Mouse (Mus musculus) 3T3-L1 (cell line): ENCODE data around the gene Bloc1s2.

ENCODE experiments used
- DNase-seq: peaks from one replicate; pipeline ENCODE4 v3.0.0-alpha.2; 2015; ENCODE audit warnings: low read depth, low spot score

Gene Bloc1s2

DNA sequence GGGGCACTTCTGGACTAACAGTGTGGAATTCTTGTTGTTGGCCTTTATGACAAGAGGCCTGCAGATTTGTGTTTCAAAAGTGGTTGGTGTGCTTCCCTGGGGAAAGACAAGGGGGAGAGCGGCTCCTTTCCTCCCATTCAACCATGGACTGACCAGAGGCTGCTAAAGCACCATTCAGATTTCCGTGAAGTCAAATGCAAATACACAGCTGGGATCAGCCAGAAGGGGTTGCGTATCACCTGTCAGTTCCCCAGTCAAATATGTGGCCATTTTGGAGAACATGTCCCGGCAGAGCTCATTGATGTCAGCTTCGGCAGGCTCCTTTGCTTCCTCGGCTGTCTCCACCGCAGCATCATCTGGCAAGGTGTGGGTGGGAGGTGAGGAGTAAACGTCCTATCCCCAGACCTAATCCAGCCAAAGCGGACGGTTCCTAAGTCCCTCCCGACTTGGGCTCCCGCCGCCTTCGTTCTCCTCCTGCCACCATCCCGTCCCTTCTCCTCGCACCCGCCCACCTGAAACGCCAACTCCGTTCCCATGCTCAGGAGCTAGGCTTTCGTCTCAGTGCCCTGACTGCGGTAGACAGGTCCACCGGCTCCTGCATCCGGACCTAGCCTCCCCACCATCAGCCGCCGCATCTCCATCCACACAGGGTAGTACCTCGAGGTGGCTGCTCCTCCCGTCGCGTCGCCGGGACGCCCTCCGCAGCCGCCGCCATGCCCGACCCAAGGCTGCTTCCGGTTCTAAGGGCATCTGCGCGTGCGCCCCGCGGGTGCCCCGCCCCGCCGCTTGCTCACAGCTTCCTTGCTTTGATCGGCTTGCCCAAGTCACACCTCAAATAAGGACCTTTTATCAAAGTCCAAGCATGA lies at the start of gene Bloc1s2:
TSS of gene Bloc1s2 (minus strand) at position 745 of the 866 bp plus-strand sequence.
- peak; percentile 83 for DNase-seq

DNA sequence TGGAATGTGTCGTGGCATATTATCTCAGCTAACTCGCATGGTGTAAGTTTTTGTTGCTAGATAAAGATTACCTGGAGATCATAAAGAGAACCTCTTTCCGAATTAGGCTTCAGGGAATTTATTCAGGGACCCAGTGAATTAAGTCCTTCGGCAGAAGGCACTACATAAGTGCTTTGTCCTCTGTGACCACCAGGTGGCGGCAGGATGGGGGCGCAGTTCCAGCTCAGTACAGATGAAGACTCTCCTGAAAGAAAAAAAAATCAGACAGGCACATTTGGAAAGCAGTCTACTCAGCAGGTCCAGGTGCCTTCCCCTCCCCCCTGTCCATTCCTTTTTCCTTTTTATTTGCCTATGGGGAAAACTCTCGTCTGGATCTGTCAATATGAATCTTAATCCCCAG lies 48.9 kb upstream of the Bloc1s2 start:
- peak; percentile 75 for DNase-seq

DNA sequence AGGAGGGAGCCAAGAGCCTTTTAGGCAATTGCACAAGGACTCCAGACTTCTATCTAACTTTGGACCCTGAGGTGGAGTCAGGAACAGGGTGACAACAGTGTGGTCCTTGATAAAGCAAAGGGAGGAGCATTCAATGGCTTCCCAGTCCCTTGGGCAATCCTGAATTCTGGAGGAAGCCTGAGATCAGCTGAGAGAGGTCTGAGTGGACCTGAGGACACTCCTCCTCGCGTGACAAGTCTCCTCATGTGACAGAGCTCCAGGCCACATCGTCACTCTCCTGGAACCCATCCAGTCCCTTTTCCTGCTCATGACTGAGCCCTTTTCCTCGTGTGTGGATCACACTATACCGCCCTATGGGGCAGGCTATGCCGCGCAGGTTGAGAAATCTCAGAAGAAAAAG lies 47.7 kb upstream of the Bloc1s2 start:
- no peak for DNase-seq

DNA sequence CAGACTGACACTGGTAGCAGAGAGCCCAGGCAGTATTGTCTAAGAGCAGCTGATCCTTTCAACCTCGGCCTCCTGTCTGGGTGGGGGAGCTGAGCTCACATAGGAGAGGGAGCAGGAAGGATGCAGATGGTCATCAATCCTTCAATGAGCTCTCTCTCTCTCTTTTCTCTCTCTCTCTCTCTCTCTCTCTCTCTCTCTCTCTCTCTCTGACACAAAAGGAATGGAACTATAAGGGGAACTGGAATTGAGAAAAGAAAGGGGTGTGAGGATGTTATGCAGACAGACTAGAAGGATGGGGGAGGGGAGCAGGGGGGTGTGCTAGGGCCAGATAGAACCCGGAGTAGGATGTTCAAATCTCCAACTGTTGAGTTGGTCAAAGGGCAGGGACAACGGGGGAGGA lies 46.1 kb upstream of the Bloc1s2 start, which contains the start of gene Pkd2l1:
TSS of gene Pkd2l1 (minus strand) at position 101 of the 400 bp plus-strand sequence.
- DNase-seq: no peak

DNA sequence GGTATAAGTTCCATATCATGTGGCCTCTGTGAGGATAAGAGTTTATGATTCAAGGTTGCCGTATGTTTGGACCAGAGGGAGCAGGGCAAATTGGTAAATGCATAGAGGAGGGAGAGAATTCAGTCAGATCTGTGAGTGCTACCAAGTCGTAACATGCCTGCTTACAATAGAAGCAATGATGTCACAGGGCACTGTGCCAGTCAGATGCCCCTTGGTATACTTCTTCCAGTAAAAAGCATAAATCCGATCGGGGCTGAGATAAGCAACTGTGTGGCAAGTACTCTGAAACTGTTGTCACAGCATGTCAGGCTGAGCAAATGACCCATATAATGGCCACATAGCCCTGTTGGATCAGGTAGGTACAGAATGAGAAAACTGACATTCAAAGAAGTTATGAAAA lies 42.8 kb upstream of the Bloc1s2 start:
- no peak for DNase-seq

DNA sequence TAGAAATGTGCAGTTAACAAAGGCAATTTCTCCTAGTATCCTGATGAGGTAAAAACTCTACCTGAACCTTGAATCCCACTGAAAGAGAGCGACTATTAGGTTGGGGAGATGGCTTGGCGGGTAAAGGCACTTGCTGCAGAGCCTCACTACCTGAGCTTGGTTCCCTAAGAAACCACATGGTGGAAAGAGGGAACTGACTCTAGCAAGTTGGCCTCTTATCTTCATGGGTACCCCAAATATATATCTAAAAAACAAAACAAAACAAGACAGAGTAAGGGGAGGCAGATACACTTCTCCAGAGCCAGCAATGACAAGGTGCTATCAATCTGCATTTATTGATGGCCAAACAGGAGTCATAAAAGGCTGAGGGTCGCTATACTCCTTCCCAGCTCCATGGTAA lies 37.7 kb upstream of the Bloc1s2 start:
- no peak for DNase-seq

DNA sequence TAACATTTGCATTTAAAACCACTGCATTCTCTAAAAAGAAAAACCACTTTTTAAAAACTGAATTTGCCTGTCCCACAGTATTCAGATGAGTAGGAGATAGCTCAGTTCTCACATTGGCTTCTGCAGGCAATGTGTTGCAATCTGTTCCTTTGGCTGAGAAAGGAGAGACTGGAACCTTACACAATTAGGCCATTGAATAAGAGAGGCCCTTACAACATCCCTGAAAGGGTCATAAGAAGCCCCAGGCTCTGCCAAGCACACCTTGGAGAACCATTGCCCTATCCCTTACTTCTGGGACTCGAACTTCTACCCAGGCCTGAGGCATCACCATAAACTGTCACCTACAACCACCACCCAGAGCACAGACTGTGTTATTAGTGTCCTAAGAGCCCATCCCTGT lies 34.3 kb upstream of the Bloc1s2 start:
- DNase-seq: no peak

DNA sequence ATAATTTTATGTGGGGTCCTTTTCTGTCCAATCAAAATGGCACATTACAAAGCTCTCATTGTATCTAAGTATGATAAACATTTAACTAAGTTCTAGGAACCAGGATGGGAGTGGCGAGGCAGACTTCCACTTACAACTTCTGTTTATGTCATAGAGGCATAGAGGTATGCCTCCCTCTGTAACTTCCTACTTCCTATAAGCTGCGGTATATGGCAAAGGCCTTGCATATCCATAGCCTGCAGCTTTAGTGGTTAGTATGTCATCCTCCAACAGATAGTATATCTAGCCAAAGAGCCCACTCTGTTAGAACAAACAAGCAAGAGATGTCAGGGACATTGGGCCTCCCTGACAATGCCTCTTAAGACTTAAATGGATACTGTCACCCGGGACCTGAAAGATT lies 30.5 kb upstream of the Bloc1s2 start:
- DNase-seq: no peak

DNA sequence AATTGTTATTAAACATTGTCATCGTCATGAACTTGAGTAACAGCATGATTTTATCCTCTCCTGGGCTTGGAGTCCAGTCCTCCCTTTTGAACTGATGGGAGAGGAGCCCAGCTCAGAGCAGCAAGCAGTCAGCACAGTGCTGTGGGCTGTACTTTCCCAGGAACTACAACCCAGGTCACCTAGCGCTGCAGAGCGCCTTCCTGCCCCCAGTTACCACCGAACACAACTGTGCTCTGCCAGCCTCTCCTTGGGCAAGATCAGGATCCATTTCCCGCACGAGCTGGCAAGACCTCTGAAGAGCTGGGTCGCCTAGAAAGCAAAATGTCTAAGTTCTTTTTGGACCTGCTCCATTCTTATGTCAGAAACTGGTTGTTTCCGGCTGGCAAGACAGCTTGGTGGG lies 28.6 kb upstream of the Bloc1s2 start:
- no peak for DNase-seq

DNA sequence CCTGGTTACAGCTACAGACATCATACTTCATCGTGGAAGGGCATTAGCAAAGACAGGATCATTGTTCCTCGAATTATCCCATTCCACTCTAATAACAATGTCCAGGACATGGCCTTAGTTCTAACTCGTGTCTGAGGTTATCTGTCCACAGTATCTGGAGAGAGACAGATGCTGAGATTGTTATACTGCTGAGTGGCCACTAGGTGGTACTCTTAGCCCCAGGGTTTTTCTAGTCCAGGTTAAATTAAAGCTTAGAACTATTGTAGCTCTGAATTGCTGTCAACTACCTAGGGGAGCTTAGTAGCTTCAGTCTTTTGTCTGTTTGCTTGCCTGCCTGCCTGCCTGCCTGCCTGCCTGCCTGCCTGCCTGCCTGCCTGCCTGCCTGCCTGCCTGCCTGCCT lies 15.3 kb upstream of the Bloc1s2 start:
- DNase-seq: peak; percentile 62

DNA sequence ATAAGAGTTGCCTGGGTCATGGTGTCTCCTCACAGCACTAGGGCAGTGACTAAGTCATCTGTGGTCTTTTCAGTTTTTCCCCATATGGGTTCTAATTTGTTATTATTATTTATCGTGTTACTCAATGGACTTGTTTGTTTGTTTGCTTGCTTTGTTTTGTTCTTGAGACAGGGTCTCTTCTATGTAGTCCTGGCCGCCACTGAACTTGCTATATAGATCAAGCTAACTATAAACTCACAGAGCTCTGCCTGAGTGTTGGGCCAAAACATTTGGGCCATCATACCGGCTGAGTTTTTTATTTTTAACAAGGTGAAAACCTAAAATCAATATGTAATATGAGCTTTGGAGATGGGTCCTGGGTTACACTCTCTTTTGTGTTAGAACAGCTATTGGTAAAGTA lies 13.1 kb upstream of the Bloc1s2 start:
- no peak for DNase-seq

DNA sequence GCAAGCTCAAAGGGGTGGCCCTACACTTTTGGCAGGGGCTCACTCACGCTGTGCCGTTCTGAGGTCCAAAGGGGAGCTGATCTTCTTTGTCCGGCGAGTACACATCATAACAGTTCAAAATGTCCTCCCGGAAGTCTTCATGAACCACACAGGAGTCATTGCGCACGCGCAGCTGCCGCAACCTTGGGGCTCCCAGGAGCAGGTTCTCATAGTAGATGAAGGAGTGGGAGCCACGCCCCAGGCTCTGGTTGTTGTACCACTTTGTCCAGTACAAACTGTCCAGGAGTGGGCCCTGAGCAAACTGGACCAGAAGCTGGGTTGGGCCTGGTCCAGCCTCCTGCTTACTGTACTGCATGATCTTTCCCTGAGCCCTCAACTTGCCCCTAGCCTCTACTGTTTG lies 10.8 kb upstream of the Bloc1s2 start:
- no peak for DNase-seq

DNA sequence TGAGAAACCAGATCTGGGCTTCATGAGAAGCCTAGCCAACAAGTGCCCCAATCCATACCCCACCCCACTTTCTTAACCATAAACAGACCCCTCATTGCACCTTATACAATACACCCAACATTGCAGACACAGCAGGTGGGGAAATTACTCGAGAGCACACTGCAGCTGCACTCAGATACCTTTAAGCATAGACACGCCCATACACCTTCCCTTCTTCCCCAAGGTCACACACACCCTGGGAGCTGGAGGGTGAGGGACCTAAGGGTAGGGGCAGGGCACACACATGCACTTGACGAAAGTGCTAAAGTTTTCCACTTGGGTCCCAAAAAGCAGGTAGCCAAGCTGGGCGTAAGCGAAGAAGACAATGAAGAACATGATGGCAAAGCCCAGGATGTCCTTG lies 7.5 kb upstream of the Bloc1s2 start:
- no peak for DNase-seq

DNA sequence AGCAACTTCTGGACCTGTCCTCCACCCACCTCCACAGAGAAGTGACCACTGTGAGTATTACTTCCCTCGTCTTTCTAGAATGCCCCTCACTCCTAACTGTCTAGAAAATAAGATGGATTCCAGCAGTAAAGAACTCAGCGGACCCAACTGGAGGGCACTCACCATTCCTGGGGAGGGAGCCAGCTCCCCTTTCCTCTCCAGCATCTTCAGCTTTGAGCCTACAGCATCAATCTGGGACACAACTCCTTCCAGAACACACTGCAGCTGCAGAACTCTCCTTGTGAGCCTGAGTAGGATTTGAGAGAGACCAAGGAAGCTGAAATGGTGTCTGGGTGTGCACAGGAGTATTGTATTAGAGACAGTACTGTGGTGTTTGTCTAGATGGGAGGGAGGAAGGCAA lies 2.7 kb upstream of the Bloc1s2 start:
- no peak for DNase-seq

DNA sequence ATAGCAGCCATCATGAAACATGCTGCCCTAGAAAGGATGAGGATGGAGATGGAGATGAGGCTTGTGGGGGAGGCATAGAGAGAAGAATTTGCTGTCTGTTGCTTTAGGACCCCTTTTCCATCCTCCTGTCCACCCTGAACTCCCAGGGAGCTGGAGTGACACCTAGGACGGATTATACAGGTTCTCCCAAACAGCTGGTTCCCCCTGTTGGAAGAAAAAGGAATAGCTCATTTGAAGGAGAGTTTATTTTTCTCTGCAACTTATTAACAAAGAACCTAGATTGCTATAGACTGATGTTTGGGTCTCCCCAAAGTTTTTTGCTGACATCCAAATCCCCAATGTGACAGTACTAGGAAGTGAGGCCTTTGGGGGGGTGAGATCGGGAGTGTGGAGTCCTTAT lies 2.1 kb upstream of the Bloc1s2 start:
- DNase-seq: no peak

DNA sequence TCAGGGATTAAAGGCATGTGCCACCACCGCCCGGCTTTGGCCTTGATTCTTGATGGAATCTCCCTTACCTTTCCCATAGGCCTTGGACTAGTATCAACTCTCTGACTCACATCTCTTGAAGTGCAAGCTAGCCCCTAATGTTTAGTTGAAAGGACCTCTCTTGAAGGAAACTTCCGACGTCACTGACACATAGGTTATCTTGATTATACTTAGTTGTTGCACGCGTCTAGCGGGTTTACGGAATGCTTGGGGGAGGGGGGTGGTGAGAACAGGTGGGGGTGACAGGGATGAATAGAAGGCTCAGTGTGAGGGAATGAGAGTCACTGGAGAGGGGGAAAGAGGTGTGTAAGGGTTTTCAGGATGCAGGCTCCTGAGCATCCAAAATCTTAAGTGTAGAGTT lies 705 bp upstream of the Bloc1s2 start:
- DNase-seq: peak; percentile 33

DNA sequence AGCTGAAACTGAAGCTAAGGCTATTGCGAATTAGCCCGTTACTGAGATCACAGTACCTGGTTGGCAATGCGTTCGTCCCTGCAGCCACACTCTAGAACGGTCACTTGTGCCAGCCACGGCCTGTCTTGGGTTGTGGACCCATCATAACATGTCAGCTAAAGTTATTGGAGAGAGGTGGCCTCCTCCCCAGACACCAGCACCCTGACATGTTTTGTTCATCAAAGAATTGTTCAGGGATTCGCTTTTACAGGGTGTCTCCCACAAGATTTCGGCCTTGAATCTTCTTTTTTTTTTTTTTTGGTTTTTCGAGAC lies 278 bp upstream of the Bloc1s2 start:
- DNase-seq: no peak

DNA sequence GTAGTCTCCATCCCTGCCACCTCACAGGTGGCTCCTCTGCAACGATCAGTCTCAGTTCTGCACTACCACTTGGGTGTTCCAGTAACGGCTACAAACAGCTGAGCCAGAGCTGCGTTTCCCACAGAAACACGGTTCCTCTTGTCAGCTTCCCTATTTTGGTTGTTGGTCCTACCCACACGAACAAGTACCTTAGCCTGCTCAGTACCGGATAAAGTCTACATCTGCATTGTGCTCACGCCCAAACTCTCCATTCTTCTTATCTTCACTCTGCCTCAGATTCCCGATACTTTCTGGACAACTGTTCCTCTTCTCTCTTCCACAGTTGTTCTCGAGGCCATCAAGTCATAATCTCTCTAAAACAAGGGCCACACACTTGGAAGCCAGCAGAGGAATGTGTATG lies 1.9 kb downstream of the Bloc1s2 start:
- no peak for DNase-seq

DNA sequence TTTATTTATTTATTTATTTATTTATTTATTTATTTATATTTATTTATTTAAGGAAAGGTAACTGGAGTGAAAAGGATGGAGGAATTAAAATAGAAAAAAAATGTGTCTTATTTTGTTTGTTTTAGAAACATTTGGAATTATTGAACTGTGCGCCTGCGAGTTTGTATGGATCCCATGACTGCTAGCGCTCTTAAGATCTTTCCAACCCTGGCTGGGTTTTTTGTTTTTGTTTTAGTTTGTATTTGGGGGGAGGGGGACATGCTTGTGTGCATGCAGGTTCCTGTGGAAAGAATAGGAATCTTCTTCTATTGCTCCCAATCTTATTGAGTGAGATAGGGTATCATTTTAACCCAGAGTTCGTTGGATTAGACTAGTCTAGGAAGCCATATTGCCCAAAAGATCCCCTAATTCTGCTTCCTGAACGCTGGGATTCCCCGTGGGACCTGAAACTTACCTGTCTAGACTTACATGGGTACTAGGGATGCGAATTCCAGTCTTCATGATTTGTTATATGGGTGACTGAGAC lies 10.2 kb downstream of the Bloc1s2 start:
- peak; percentile 22 for DNase-seq

DNA sequence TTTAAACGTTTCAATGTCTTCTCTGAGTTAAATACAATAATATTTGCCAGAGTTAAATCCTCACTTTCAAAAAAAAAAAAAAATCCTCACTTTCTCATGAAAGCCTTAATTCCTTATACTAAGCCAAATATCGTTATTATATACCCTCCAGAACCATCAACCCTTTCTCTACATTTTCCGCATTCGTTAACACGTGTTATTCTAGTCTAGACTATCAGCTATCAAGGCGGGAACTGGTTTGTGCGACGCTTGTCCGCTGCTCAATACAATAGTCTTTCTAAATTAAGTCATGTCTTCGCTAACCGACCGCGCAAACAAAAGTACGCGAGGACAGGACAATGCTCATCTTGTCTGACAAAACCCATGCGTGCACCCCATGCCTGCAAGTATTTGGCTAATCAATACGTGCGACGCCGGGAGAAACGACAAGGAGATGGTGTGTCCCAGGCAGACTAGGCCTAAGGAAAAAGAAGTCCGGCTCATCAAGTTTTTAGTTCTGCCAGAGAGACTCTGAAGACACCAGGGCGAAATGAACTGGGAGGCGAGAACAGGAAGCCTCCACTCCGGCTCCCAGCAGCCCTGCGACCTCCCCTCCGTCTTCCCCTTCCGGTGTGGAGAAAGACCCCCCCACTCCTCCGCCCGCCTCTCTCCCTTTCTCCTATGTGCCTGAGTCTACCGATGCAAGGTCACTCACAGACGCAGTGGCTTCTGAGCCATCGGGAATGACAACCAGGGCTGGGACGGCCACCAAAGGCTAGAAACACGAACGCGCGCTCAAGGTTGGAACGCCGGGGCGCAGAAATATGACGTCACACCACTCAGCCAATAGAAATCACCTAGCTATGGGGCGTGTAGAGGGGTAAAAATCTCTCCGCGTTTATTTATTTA lies 10.9 kb downstream of the Bloc1s2 start, which contains the start of gene Cwf19l1:
TSS of gene Cwf19l1 (minus strand) at position 805 of the 888 bp plus-strand sequence.
- peak; percentile 94 for DNase-seq

DNA sequence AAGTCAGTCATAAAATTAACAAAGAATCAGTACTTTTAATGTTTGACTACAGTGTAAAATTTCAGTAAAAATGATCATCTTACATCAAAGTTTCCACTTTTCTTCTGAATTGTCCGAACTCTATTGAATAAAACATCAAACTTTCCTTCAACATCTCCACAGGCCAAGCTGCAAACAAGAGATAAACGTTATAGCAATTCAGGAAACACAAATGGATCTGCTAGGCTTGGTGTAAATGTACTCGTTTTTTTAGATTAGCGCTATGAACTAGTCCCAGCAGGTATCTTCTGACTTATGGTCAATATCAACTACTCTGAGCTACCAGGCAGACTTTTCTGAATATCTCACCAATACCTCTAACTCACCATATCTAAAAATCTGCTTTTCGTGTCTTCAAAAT lies 13.3 kb downstream of the Bloc1s2 start:
- no peak for DNase-seq

DNA sequence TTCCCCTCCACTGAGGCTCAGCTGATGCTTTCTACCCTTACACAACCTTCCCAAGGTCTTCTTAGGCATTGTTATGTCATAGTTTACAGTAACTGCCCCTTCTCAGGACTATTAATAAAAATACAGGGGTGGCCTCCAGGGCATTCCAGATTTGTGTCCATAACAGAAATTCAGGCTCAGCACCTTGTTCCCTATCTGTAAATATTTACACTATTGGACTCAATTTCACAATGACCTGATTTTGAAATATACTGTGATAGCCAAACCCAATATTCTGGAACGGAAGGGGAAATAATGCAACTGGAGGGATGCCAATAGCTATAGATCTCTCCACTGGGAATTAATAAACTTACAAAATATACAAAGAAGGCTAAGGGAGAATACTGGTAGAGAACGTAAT lies 17.7 kb downstream of the Bloc1s2 start:
- no peak for DNase-seq
